ENCODE assay signal across 11 mouse cellular contexts in the genomic region with DNA sequence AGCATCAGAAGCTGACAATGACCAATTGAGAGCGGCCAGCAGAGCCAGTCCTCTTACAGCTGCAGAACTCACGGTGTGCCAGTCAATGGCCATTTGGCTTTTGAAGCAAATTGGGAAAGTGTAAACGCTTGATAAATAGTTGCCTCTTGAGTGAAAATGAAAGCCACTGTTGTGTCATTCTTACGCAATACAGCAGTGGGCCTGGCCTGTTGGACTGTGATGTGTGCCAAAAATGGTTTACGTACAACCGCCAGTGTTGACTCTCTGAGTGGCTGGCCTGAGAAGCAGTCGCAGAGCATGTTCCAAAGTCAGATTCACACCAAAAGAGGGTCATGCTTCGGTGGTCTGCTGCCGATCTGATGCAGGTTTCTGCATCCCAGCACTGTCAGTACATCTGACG. TPM values are rescaled to one million over a fixed set of nuclear protein-coding genes. Genes with fewer than 3 reads are reported as not detected.
DNase-seq lines count a peak whose midpoint lies in the region; ATAC-seq lines count a peak whose summit lies in the region.
"Had no signal": no experiment of that assay in that cellular context is flagged by ENCODE, and none has a peak within 500 bp of the region (broad histone marks: within the 10 kb centered on the region; RNA-seq: fewer than 3 reads in every experiment).

No protein-coding gene starts in this region.

- intact Hi-C loops in heart, postnatal 14 days (cut with DNase I) = no loop called here

- ATAC-seq in common myeloid progenitor, adult 5-6 weeks (replicated peaks; ENCODE audit: low read depth, poor library complexity, severe bottlenecking) = peak; percentile 78
- ATAC-seq in megakaryocyte-erythroid progenitor cell, adult 5-6 weeks (replicated peaks; ENCODE audit: low FRiP score, low TSS enrichment, poor library complexity, severe bottlenecking) = no peak

- H3K27me3 ChIP-seq in embryonic facial prominence, embryonic 10.5 days (replicated peaks; ENCODE audit: low read depth, poor library complexity, severe bottlenecking) = no peaks in the 10 kb centered on the region
- H3K27me3 ChIP-seq: embryonic facial prominence, embryonic 13.5 days had no signal

- H3K4me1 ChIP-seq in embryonic facial prominence, embryonic 10.5 days = no peaks in the 10 kb centered on the region
- H3K4me1 ChIP-seq: embryonic facial prominence, embryonic 13.5 days; limb, embryonic 10.5 days had no signal

- no peak overlapping the region for H3K4me3 ChIP-seq in embryonic facial prominence, embryonic 10.5 days
- H3K4me3 ChIP-seq: embryonic facial prominence, embryonic 13.5 days; limb, embryonic 10.5 days had no signal

- peaks cover 15% of the 10 kb centered on the region for H3K36me3 ChIP-seq in embryonic facial prominence, embryonic 10.5 days (replicated peaks)
- H3K36me3 ChIP-seq: embryonic facial prominence, embryonic 13.5 days had no signal

- 93% methylated on average over 10 of the region's 10 CpGs for WGBS in embryonic facial prominence, embryonic 10.5 days

- DNase-seq in heart, adult 18-20 months = peak; percentile 57 to 67
- DNase-seq in heart, postnatal 14 days = no peak
- peak; percentile 47 for DNase-seq in 3T3-L1 (ENCODE audit: low read depth, low spot score)
- peak; percentile 75 for DNase-seq in lung, postnatal 25 days (ENCODE audit: low spot score)
- no peak for DNase-seq in embryonic facial prominence, embryonic 10.5 days (ENCODE audit: low spot score)
- DNase-seq in c-Kit-positive CD71-positive TER-119-positive erythroid progenitor cells, embryonic 14.5 days (ENCODE audit: low spot score) = no peak

- H3K9me3 ChIP-seq in embryonic facial prominence, embryonic 10.5 days = no peaks in the 10 kb centered on the region
- H3K9me3 ChIP-seq: embryonic facial prominence, embryonic 13.5 days; limb, embryonic 10.5 days had no signal

- H3K27ac ChIP-seq in embryonic facial prominence, embryonic 10.5 days (replicated peaks) = no peak overlapping the region
- H3K27ac ChIP-seq: embryonic facial prominence, embryonic 13.5 days; kidney, postnatal 0 days; limb, embryonic 10.5 days had no signal

RNA-seq across cellular contexts. Expression of a gene that starts 17.7 kb away (rescaled TPM):
- 10 to 100 TPM; 17.4 to 19.4 TPM for total RNA-seq in heart, adult 18-20 months (2021)
- total RNA-seq in heart, postnatal 14 days (2021) = 10 to 100 TPM; 21.7 to 24.1 TPM
- total RNA-seq in common myeloid progenitor, adult 5-6 weeks (2017) = 44.0 and 46.9 TPM in 2 replicates
- 25.0 and 26.6 TPM in 2 replicates for polyA plus RNA-seq in embryonic facial prominence, embryonic 10.5 days (2016; fragmentation: Nextera tagmentation; extraction: Ambion mirVana)
- total RNA-seq in megakaryocyte-erythroid progenitor cell, adult 5-6 weeks (2014; fragmentation: Nextera tagmentation) = 60.4 and 70.3 TPM in 2 replicates
- 51.7 and 60.3 TPM in 2 replicates for total RNA-seq in megakaryocyte-erythroid progenitor cell, adult 5-6 weeks (2017)

RNA-seq across cellular contexts. Expression of a gene that starts 27.4 kb away (rescaled TPM):
- total RNA-seq in heart, adult 18-20 months (2021) = 10 to 100 TPM; 43.3 to 44.1 TPM
- 10 to 100 TPM; 42.1 to 42.3 TPM for total RNA-seq in heart, postnatal 14 days (2021)
- total RNA-seq in common myeloid progenitor, adult 5-6 weeks (2017) = 44.5 and 52.1 TPM in 2 replicates
- 28.7 and 30.7 TPM in 2 replicates for polyA plus RNA-seq in embryonic facial prominence, embryonic 10.5 days (2016; fragmentation: Nextera tagmentation; extraction: Ambion mirVana)
- total RNA-seq in megakaryocyte-erythroid progenitor cell, adult 5-6 weeks (2014; fragmentation: Nextera tagmentation) = 14.0 and 15.1 TPM in 2 replicates
- 25.2 and 34.4 TPM in 2 replicates for total RNA-seq in megakaryocyte-erythroid progenitor cell, adult 5-6 weeks (2017)

Comparison
In these comparisons a context has a peak if more than half of its experiments do, and no peak if none do; other contexts are left out.
1. DNase-seq: peak in heart, adult 18-20 months (2 of 2), 3T3-L1 (single experiment) and lung, postnatal 25 days (single experiment); none in heart, postnatal 14 days (0 of 2), embryonic facial prominence, embryonic 10.5 days (single experiment) and c-Kit-positive CD71-positive TER-119-positive erythroid progenitor cells, embryonic 14.5 days (single experiment).